Mouse (Mus musculus): ENCODE results near the gene Capza1.

Gene Capza1

DNA sequence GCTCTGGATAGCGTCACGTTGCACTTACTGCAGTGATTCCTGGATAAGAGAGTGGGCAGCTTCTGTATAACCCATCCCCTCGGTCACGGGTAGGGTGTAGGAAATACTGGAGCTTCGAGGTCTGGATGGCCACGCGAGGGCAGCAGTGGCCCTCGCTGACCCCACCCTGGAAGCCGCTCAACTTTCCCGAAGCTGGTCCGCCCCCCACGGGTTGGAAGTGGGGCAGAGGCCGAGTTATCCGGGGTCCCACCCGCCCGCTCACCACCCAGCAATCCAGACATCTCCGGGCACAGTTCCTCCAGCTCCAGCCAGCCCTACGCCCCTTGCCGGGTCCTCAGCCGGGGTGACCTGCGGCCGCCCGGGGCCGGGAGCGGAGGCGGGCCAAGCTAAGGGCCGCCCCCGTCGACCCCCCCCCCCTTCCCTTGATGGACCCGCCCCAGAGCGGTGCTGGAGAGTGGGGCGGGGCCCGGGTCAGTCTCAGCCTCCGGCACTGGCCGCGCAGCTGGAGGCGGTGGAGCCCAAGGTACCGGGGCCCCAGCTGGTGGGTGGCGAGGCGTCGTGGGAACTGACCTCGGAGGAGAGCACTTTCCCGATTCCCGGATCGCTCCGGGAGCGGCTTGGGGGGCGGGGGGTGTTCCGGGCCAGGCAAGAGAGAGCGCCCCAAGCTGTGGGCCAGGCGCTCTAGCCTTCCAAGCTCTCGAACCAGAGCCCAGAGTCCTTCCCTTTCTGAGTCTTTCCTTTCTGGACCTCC, 75.6 kb downstream of the Capza1 start:
- no peak for DNase-seq (ENCODE audit: low read depth in 1 of 2, low spot score in 2 of 2)

DNA sequence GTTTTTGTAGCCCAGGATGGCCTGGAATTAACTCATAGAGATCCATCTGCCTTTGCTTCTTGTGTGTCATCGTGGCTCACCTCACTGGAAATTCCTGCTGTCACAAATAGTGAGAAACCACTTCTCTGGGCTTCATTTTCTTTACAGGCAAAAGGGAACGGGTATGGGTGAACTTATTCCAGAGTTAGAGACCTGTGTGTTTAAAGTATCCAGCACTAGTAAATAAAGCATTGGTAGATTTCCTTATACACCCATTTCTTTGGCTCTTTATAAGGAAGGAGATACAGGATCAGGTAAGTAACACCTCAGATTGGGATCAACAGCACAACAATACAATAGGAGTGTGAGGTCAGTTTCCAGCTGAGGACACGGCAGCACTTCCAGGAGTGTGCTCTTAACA, 76.2 kb downstream of the Capza1 start, which contains the start of gene Rhoc:
Gene Rhoc, plus strand, starts transcription at position 301 of the 400 bp plus-strand sequence.
- no peak for DNase-seq (ENCODE audit: low read depth in 1 of 2, low spot score in 2 of 2)

DNA sequence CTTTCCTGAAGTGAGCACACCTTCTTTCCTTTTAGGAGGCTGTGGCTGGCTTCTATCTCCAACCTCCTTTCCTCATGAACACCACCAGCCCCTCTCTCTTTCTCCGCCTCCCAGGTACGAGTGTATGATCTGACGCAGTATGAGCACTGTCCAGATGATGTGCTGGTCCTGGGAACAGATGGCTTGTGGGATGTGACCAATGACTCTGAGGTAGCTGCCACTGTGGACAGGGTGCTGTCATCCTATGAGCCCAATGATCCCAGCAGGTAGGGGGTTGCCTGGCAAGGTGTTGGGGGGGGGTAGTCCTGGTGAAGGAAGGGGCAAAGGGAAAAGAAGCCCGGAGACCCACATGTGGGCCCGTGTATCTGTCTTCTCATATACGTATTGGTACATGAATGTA, 79.0 kb downstream of the Capza1 start:
- DNase-seq (ENCODE audit: low read depth in 1 of 2, low spot score in 2 of 2): no peak

DNA sequence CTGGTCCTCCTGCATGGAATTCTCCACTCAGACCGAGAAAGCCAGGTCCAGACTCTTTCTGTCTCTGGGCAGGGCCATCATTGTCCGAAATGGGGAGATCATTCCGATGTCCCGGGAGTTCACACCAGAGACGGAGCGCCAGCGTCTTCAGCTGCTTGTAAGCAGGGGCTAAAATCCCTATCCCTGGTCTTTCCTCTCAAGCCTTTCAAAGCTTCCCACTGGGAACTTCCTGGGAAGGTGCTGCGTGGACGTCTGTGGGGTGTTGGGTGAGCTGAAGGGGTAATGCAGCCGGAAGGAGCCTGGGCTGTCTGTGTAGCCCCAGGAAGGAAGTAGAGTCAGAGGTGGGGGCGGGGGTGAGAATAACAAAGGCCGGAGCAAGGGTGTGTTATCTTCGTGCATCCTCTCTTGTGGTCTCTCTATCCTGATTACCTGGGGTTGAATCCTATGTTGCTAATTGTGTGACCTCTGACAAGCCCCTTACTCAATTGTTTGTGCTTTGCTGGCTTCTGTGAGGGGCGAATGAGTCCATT, 80.3 kb downstream of the Capza1 start:
- DNase-seq (ENCODE audit: low read depth in 1 of 2, low spot score in 2 of 2): no peak

DNA sequence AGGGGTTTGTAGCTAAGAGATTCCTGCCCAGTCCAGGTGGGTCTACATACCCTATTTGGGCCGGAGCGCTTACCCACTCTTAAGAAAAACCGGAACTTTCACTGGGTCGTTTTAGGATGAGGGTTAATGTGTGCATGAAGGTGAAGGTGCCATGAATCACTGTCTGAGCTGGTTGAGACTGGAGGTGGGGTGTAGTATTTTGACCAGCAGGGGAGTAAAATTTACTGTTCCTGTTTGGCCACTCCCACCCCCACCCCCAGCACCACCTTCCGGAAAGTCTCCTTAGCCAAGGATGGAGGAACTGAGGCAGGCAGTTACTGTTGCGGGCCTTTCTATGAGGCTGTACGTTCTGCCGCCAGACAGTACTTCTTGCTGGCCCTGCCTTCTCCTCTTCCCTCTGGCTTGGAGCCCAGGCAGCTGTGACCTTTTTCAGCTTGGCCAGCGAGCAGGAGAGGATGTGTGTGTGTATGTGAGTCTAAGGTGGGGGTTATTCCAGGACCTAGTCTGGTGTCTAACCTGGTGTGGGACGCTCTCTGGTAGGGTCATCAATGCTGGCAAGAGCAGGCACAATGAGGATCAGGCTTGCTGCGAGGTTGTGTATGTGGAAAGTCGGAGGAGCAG, 82.1 kb downstream of the Capza1 start:
- DNase-seq (ENCODE audit: low read depth in 1 of 2, low spot score in 2 of 2): no peak

DNA sequence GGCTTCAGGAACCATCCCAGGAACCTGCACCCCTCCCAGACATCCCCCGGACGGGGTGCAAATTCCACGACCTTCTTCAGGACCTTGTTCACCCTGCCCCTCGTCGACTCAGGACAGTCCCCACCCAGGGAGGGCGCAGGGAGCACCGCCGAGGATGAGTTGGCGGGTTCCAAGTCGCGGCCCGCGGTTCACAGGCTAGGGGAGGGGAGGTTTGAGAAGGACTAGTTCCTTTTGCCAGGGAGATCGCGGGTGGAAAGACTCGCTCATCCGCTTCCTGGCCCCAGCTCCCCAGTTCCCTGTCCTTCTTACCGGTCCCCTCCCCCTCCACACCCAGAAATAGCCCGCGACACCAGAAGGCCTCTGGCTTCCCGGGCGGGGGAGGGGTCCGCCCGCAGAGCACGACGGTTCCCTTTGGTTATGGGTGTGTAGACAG, 82.8 kb downstream of the Capza1 start, which contains the start of gene Fam19a3:
Gene Fam19a3, minus strand, starts transcription at position 370 of the 433 bp plus-strand sequence.
- DNase-seq (ENCODE audit: low read depth in 1 of 2, low spot score in 2 of 2): no peak

DNA sequence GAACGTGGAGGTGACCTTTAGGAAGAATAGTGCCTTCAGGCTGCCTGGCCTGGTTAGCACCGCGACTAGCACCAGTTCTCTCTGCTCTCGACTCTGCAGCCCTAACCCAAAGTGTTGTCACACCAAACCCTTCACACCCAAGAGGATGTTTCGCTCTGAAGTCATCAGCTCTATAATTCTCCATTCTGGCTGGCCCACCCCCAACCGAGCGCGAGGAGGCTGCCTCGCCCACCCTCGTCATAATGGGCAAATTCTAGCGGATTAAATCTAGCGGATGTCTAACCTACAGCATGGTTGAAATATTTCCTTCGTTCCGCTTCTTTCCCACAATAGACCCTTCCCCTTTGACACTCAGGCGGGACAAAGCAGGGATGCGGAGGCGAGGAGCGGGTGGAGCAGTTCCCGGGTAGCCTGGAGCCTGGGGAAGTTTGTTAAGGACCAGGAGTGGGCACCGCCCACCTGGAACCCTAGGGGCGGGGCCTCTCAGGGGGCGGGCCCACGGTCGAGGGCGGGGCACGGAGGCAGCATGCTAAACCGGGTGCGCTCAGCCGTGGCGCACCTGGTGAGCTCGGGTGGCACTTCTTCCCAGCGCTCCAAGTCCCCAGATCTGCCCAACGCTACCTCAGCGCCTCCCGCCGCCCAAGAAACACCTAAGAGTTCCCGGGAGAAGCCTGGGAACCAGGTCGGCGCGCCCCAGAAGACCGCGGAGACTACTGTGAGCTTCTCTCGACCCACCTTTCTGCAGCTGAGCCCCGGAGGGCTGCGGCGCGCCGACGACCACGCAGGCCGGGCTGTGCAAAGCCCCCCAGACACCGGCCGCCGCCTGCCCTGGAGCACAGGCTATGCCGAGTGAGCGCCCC, 83.5 kb downstream of the Capza1 start, which contains the start of gene Ppm1j:
Gene Ppm1j, plus strand, starts transcription at position 496 of the 860 bp plus-strand sequence.
- DNase-seq (ENCODE audit: low read depth in 1 of 2, low spot score in 2 of 2): no peak

DNA sequence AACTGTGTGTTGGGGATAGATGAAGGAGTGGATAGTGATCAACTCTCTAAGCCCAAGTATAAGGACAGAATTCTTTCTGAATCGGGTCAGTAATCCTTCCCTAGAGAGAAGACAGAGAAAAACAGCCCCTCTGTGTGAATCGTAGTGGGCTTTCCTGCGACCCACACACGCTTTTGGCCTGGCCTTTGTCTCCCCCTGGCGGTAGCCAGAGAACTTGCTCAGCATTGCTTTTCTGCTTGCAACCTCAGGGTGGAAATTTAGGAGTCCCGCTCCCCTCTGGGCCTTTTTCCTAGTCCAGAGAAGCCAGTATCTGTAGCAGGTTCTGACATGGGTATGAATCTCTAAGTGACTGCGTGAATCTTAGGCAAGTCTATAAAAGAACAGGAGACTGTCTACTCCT, 84.4 kb downstream of the Capza1 start:
- DNase-seq (ENCODE audit: low read depth in 1 of 2, low spot score in 2 of 2): no peak

DNA sequence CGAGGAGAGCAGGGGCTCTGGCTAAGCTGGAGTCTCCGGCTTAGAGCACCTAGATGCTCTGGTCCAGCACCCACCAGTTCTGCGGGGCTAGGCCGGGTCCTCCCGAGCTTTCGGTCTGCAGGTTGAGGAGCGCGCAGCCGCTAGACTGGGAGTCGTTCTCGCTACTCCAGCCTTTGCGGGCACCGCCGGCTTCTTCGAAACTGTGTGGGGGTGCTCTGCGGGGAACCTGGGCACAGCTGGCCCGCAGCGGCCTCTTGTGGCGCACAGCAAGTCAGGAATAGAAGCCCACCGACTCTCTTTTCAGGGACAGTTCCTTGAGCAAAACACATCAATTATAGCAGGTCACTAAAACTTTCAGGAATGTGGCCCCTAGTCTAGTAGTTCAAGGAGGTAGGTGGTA, 87.0 kb downstream of the Capza1 start:
- DNase-seq (ENCODE audit: low read depth in 1 of 2, low spot score in 2 of 2): no peak

DNA sequence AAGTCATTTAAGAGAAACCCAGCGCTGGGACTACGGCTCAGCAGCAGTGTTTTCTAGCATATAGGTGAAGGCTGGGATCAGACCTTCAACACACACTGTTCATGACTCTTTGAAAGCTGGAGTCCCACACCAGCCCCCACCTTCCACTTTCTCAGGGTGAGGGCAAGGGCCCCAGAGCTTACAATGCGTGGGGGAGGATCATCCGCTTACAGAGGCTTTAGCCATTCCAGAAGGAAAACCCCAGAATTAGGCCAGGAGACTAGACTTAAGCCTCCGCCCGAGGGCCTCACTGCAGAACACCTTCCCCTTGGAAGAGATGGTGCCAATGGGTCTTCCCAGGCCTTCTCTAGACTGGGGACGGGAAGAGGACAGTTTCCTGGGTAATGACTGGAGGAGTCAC, 91.0 kb downstream of the Capza1 start:
- no peak for DNase-seq (ENCODE audit: low read depth in 1 of 2, low spot score in 2 of 2)
